Comparison of ENCODE assay signal across 28 mouse cellular contexts in the genomic region with DNA sequence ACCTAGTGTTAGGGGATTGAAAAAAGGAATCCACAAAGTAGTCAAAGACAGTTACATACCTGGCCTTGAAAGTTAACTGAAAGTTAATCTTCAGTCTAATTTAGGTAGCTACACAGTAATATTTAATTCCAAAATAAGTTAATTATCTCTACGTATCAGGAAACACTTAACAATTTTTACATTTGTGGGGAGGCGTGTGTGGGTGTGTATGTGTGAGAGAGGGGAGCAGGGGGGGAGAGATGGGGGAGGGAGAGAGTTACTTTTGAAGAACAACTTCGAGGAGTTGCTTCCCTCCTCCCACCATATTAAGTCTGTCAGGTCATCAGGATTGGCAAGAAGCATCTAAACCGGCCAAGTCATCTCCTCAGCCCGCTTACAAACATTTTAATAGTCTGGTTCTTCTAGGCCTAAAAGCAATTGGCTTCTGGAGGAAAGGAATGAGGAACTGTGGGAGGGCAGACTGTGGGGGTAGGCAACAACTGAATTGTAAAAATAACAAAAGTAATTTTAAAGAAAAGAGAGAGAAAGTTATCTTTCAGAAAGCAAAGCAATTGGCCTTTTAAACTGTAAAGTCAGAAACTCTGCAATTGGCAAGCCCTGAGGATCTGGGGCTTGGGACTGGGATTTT. TPM values are rescaled to one million over a fixed set of nuclear protein-coding genes. Genes with fewer than 3 reads are reported as not detected.
DNase-seq lines count a peak whose midpoint lies in the region; ATAC-seq and TF ChIP-seq lines count a peak whose summit lies in the region.
"Had no signal": no experiment of that assay in that cellular context is flagged by ENCODE, and none has a peak within 500 bp of the region (broad histone marks: within the 10 kb centered on the region; RNA-seq: fewer than 3 reads in every experiment).

No protein-coding gene starts in this region.

- peak overlapping the region; percentile 54 to 56 for H3K4me3 ChIP-seq in MEL (ENCODE audit: control insufficient read depth in 1 of 2, insufficient read depth in 1 of 2, low read depth in 2 of 2, low read length in 2 of 2)
- H3K4me3 ChIP-seq in forebrain, embryonic 10.5 days: no peak overlapping the region
- H3K4me3 ChIP-seq in intestine, postnatal 0 days (ENCODE audit: low read depth, low read length): no peak overlapping the region
- H3K4me3 ChIP-seq: embryonic facial prominence, embryonic 10.5 days; embryonic facial prominence, embryonic 15.5 days; forebrain, embryonic 15.5 days; hindbrain, embryonic 12.5 days; intestine, embryonic 15.5 days had no signal

- H3K36me3 ChIP-seq in MEL (ENCODE audit: control insufficient read depth in 1 of 2, insufficient read depth in 2 of 2, low read length in 2 of 2): peaks cover 0 to 14% of the 10 kb centered on the region in 2 experiments; a peak in 2 of 4 replicates
- peaks cover 2% of the 10 kb centered on the region; the same call in 1 of the 2 replicates for H3K36me3 ChIP-seq in forebrain, embryonic 10.5 days (replicated peaks)
- H3K36me3 ChIP-seq in intestine, postnatal 0 days (ENCODE audit: control insufficient read depth, insufficient read depth): no peaks in the 10 kb centered on the region
- H3K36me3 ChIP-seq: embryonic facial prominence, embryonic 10.5 days; embryonic facial prominence, embryonic 15.5 days; forebrain, embryonic 15.5 days; G1E; hindbrain, embryonic 12.5 days; intestine, embryonic 15.5 days had no signal

- H3K9me3 ChIP-seq in MEL (replicated peaks; ENCODE audit: insufficient read depth, low read length): no peaks in the 10 kb centered on the region
- H3K9me3 ChIP-seq in forebrain, embryonic 10.5 days: no peaks in the 10 kb centered on the region
- no peaks in the 10 kb centered on the region for H3K9me3 ChIP-seq in intestine, postnatal 0 days (ENCODE audit: control insufficient read depth)
- H3K9me3 ChIP-seq: embryonic facial prominence, embryonic 10.5 days; embryonic facial prominence, embryonic 15.5 days; forebrain, embryonic 15.5 days; hindbrain, embryonic 12.5 days; intestine, embryonic 15.5 days had no signal

- peak overlapping the region; percentile 49 for H3K9ac ChIP-seq in MEL (ENCODE audit: control insufficient read depth, low read depth, low read length, poor library complexity, severe bottlenecking)
- H3K9ac ChIP-seq in intestine, postnatal 0 days (ENCODE audit: low read depth, low read length): no peak overlapping the region
- H3K9ac ChIP-seq: embryonic facial prominence, embryonic 15.5 days; forebrain, embryonic 15.5 days; hindbrain, embryonic 12.5 days; intestine, embryonic 15.5 days; lung, embryonic 14.5 days had no signal

- peak; percentile 42 for DNase-seq in heart, adult 11 months
- no peak for DNase-seq in heart, adult 8-10 months (ENCODE audit: low spot score)
- DNase-seq in MEL (ENCODE audit: low read depth, low spot score): peak; percentile 77
- no peak for DNase-seq in forebrain, embryonic 10.5 days (ENCODE audit: extremely low spot score, low spot score)
- DNase-seq: adrenal gland, adult 2 months; cerebellum, adult 2 months; cerebellum, postnatal 14 days; gastrocnemius, postnatal 10 days; heart, postnatal 36 days; kidney, postnatal 4 days; left cerebral cortex, postnatal 4 days; lung, embryonic 14.5 days; lung, postnatal 14 days; spleen, adult 18-20 months; thymus, postnatal 14 days had no signal

- H3K4me2 ChIP-seq in intestine, postnatal 0 days (replicated peaks; ENCODE audit: low read depth): no peak overlapping the region
- H3K4me2 ChIP-seq: embryonic facial prominence, embryonic 15.5 days; forebrain, embryonic 15.5 days; heart, embryonic 11.5 days; hindbrain, embryonic 12.5 days; intestine, embryonic 15.5 days; lung, embryonic 14.5 days; midbrain, embryonic 11.5 days had no signal

- peaks cover 7 to 9% of the 10 kb centered on the region in 2 experiments for H3K4me1 ChIP-seq in MEL (ENCODE audit: control insufficient read depth in 1 of 2, insufficient read depth in 2 of 2, low read length in 2 of 2)
- H3K4me1 ChIP-seq in forebrain, embryonic 10.5 days: peaks cover 23% of the 10 kb centered on the region
- H3K4me1 ChIP-seq in intestine, postnatal 0 days (replicated peaks; ENCODE audit: control insufficient read depth, insufficient read depth, low read length): no peaks in the 10 kb centered on the region
- H3K4me1 ChIP-seq: embryonic facial prominence, embryonic 15.5 days; intestine, embryonic 15.5 days had no signal

- WGBS in forebrain, embryonic 10.5 days: 83% methylated on average over 5 of the region's 5 CpGs
- WGBS in intestine, postnatal 0 days: 76% methylated on average over 5 of the region's 5 CpGs

- H3K79me2 ChIP-seq in MEL (ENCODE audit: control insufficient read depth, insufficient read depth, low read length, poor library complexity): no peaks in the 10 kb centered on the region

- H3K27me3 ChIP-seq in MEL (ENCODE audit: control insufficient read depth in 1 of 2, insufficient read depth in 2 of 2, low read length in 2 of 2): no peaks in the 10 kb centered on the region
- H3K27me3 ChIP-seq in forebrain, embryonic 10.5 days (ENCODE audit: poor library complexity, severe bottlenecking): no peaks in the 10 kb centered on the region
- no peaks in the 10 kb centered on the region for H3K27me3 ChIP-seq in intestine, postnatal 0 days (replicated peaks; ENCODE audit: control insufficient read depth, insufficient read depth, low read length)
- H3K27me3 ChIP-seq: embryonic facial prominence, embryonic 15.5 days; forebrain, embryonic 15.5 days; hindbrain, embryonic 12.5 days; intestine, embryonic 15.5 days had no signal

- H3K27ac ChIP-seq in MEL (ENCODE audit: control insufficient read depth, low read depth, low read length): peak overlapping the region; percentile 77
- no peak overlapping the region for H3K27ac ChIP-seq in forebrain, embryonic 10.5 days
- H3K27ac ChIP-seq in intestine, postnatal 0 days (ENCODE audit: low read depth, low read length): no peak overlapping the region
- H3K27ac ChIP-seq: embryonic facial prominence, embryonic 10.5 days; embryonic facial prominence, embryonic 15.5 days; forebrain, embryonic 15.5 days; hindbrain, embryonic 12.5 days; hindbrain, postnatal 0 days; intestine, embryonic 15.5 days had no signal

- TF ChIP-seq CTCF in MEL (IDR thresholded peaks at IDR 0.05 in 2 of 3, conservative IDR thresholded peaks at IDR 0.05 in 1 of 3; ENCODE audit: control insufficient read depth in 1 of 3, insufficient read depth in 1 of 3, low read depth in 2 of 3, low read length in 3 of 3, poor library complexity in 1 of 3, severe bottlenecking in 1 of 3): no peak
- TF ChIP-seq CTCF in intestine, postnatal 0 days (IDR thresholded peaks at IDR 0.05; ENCODE audit: low read depth): no peak

- TF ChIP-seq POLR2A in MEL (IDR thresholded peaks at IDR 0.05; ENCODE audit: control insufficient read depth in 1 of 2, insufficient read depth in 1 of 2, low read depth in 1 of 2, low read length in 2 of 2, poor library complexity in 1 of 2): no peak

- no peak for TF ChIP-seq RAD21 in MEL (IDR thresholded peaks at IDR 0.05; ENCODE audit: low read depth, low read length)

- peak; percentile 48 for ATAC-seq in erythroid progenitor cell, adult 5-6 weeks (replicated peaks; ENCODE audit: low FRiP score, poor library complexity, severe bottlenecking)
- 0 out of 2 replicates have a peak, but pooled peaks have one; percentile 4 for ATAC-seq in megakaryocyte progenitor cell, adult 5-6 weeks (replicated peaks; ENCODE audit: poor library complexity)
- no peak for ATAC-seq in intestine, postnatal 0 days
- ATAC-seq: forebrain, embryonic 15.5 days; hindbrain, postnatal 0 days; intestine, embryonic 15.5 days; midbrain, embryonic 16.5 days had no signal

- TF ChIP-seq EP300 in MEL (IDR thresholded peaks at IDR 0.05; ENCODE audit: low read depth in 1 of 2, low read length in 2 of 2): peak; percentile 31 to 45; a peak in 3 of 4 replicates

TF ChIP-seq in MEL, 35 proteins besides CTCF, POLR2A, EP300 and RAD21:
- TF ChIP-seq BHLHE40 (IDR thresholded peaks at IDR 0.05; ENCODE audit: borderline replicate concordance, low read depth, low read length) (no peak), NELFE (IDR thresholded peaks at IDR 0.05; ENCODE audit: low read depth, low read length) (peak; percentile 16; the same call in 1 of the 2 replicates), CHD2 (IDR thresholded peaks at IDR 0.05; ENCODE audit: low read length) (no peak; the same call in none of the 2 replicates), MXI1 (IDR thresholded peaks at IDR 0.05; ENCODE audit: low read depth, low read length) (peak; percentile 20; the same call in 1 of the 2 replicates), RCOR1 (IDR thresholded peaks at IDR 0.05; ENCODE audit: low read depth, low read length) (0 out of 2 replicates have a peak, but pooled peaks have one; percentile 10), KAT2A (conservative IDR thresholded peaks at IDR 0.05; ENCODE audit: low read depth, low read length) (no peak; the same call in 1 of the 2 replicates), HCFC1 (IDR thresholded peaks at IDR 0.05; ENCODE audit: low read depth, low read length) (no peak), TBP (IDR thresholded peaks at IDR 0.05; ENCODE audit: low read depth, low read length) (no peak), MEF2A (IDR thresholded peaks at IDR 0.05; ENCODE audit: extremely low read depth, insufficient replicate concordance, low read depth, low read length, poor library complexity, severe bottlenecking) (peak; percentile 73; the same call in 1 of the 2 replicates), GATA1 (IDR thresholded peaks at IDR 0.05; ENCODE audit: low read depth, low read length) (no peak), USF2 (IDR thresholded peaks at IDR 0.05; ENCODE audit: borderline replicate concordance in 1 of 2, insufficient read depth in 1 of 2, low read depth in 1 of 2, low read length in 2 of 2) (no peak), POLR2AphosphoS2 (IDR thresholded peaks at IDR 0.05; ENCODE audit: low read length) (no peak), CHD1 (IDR thresholded peaks at IDR 0.05; ENCODE audit: low read depth, low read length) (0 out of 2 replicates have a peak, but pooled peaks have one; percentile 59), ZMIZ1 (IDR thresholded peaks at IDR 0.05; ENCODE audit: low read depth, low read length) (no peak), ZKSCAN1 (IDR thresholded peaks at IDR 0.05; ENCODE audit: low read depth, low read length) (no peak)

RNA-seq across cellular contexts. Expression of a gene that starts 29.9 kb away (rescaled TPM):
- total RNA-seq in heart, adult 8-10 months (2022): 1 to 10 TPM; 2.8 to 4.5 (median 3.8) TPM
- total RNA-seq in MEL (2012; rRNA removed): 19.0 and 26.8 TPM in 2 replicates
- 10 to 100 TPM; 46.5 to 53.9 TPM for polyA plus RNA-seq in MEL (2012; ENCODE audit: insufficient read depth in 1 of 2, insufficient read length in 2 of 2, low read depth in 1 of 2, low replicate concordance in 2 of 2, missing spikeins in 1 of 2)
- 69.6 and 73.5 TPM in 2 replicates for total RNA-seq in erythroid progenitor cell, adult 5-6 weeks (2015; ENCODE audit: low replicate concordance)
- 66.3 and 71.0 TPM in 2 replicates for total RNA-seq in erythroid progenitor cell, adult 5-6 weeks (2017; ENCODE audit: low replicate concordance)
- total RNA-seq in megakaryocyte progenitor cell, adult 5-6 weeks (2015): 33.0 and 35.2 TPM in 2 replicates
- 40.5 and 40.9 TPM in 2 replicates for total RNA-seq in megakaryocyte progenitor cell, adult 5-6 weeks (2017)
- polyA plus RNA-seq in forebrain, embryonic 10.5 days (2016; fragmentation: Nextera tagmentation; extraction: Ambion mirVana): 28.3 and 28.7 TPM in 2 replicates
- polyA plus RNA-seq in intestine, postnatal 0 days (2015; fragmentation: Nextera tagmentation; extraction: Ambion mirVana): 29.5 and 30.2 TPM in 2 replicates

Comparison
In these comparisons a context has a peak if more than half of its experiments do, and no peak if none do; other contexts are left out.
1. DNase-seq: peak in heart, adult 11 months (single experiment) and MEL (single experiment); none in heart, adult 8-10 months (single experiment) and forebrain, embryonic 10.5 days (single experiment).
2. H3K4me3 ChIP-seq: peak in MEL (2 of 2); none in forebrain, embryonic 10.5 days (single experiment) and intestine, postnatal 0 days (single experiment).